Mouse (Mus musculus): ENCODE results near the gene Sectm1a. TPM values are rescaled to one million over a fixed set of nuclear protein-coding genes. Genes with fewer than 3 reads are reported as not detected.
A peak's percentile ranks its signal among the peaks of the same experiment; 100 is the strongest.

The Sectm1a gene
- polyA plus RNA-seq, 1 experiment: not detected

GRCm38 (mm10) chr11:121056536-121057236 is 24.3 kb downstream of the Sectm1a start:
- TF ChIP-seq FOSL1 (IDR thresholded peaks at IDR 0.05; ENCODE audit: insufficient read depth, low read length, poor library complexity, severe bottlenecking) (no peak), CTCF (IDR thresholded peaks at IDR 0.05; ENCODE audit: control insufficient read depth, insufficient read depth, insufficient read length) (no peak), USF1 (IDR thresholded peaks at IDR 0.05; ENCODE audit: low read depth) (no peak), MAX (IDR thresholded peaks at IDR 0.05) (no peak), CEBPB (IDR thresholded peaks at IDR 0.05; ENCODE audit: low read depth) (no peak), MYOD1 (IDR thresholded peaks at IDR 0.05; ENCODE audit: control insufficient read depth, insufficient read length, low read depth) (no peak), MYOG (IDR thresholded peaks at IDR 0.05; ENCODE audit: control insufficient read depth, extremely low read depth, insufficient read length) (no peak)
- Histone ChIP-seq H3ac (ENCODE audit: control insufficient read depth, insufficient read length, low read depth) (no peak overlapping the region), H3K36me3 (ENCODE audit: control insufficient read depth, insufficient read depth) (no peaks in the 10 kb centered on the region), H3K79me3 (ENCODE audit: low read depth) (no peaks in the 10 kb centered on the region), H3K27me3 (ENCODE audit: control insufficient read depth, insufficient read depth, insufficient read length) (peaks cover 9% of the 10 kb centered on the region), H3K79me2 (ENCODE audit: control insufficient read depth, insufficient read depth) (no peaks in the 10 kb centered on the region), H3K4me3 (ENCODE audit: insufficient read depth, poor library complexity, severe bottlenecking) (no peak overlapping the region)

- peak; percentile 61 for TF ChIP-seq CTCF (IDR thresholded peaks at IDR 0.05; ENCODE audit: control insufficient read depth, insufficient read depth, insufficient read length)
- no peak for TF ChIP-seq MYOD1 (IDR thresholded peaks at IDR 0.05; ENCODE audit: control insufficient read depth, insufficient read length, low read depth)
- no peaks in the 10 kb centered on the region for H3K79me3 ChIP-seq (ENCODE audit: low read depth)
- H3K79me2 ChIP-seq (ENCODE audit: control insufficient read depth, insufficient read depth): no peaks in the 10 kb centered on the region
- no peaks in the 10 kb centered on the region for H3K36me3 ChIP-seq (ENCODE audit: control insufficient read depth, insufficient read depth)
- H3K4me3 ChIP-seq (ENCODE audit: insufficient read depth, poor library complexity, severe bottlenecking): no peak overlapping the region
- H3ac ChIP-seq (ENCODE audit: control insufficient read depth, insufficient read length, low read depth): no peak overlapping the region
- H3K27me3 ChIP-seq (ENCODE audit: control insufficient read depth, insufficient read depth, insufficient read length): peaks cover 9% of the 10 kb centered on the region
Measured at GRCm38 (mm10) chr11:121053536-121053935, 27.5 kb downstream of the Sectm1a start.

- TF ChIP-seq MYOD1 (IDR thresholded peaks at IDR 0.05; ENCODE audit: control insufficient read depth, insufficient read length, low read depth): no peak
- no peak for TF ChIP-seq MAX (IDR thresholded peaks at IDR 0.05)
- no peak for TF ChIP-seq MYOG (IDR thresholded peaks at IDR 0.05; ENCODE audit: control insufficient read depth, extremely low read depth, insufficient read length)
- TF ChIP-seq CEBPB (IDR thresholded peaks at IDR 0.05; ENCODE audit: low read depth): no peak
- no peak for TF ChIP-seq USF1 (IDR thresholded peaks at IDR 0.05; ENCODE audit: low read depth)
- TF ChIP-seq FOSL1 (IDR thresholded peaks at IDR 0.05; ENCODE audit: insufficient read depth, low read length, poor library complexity, severe bottlenecking): no peak
- no peak for TF ChIP-seq CTCF (IDR thresholded peaks at IDR 0.05; ENCODE audit: control insufficient read depth, insufficient read depth, insufficient read length)
- Histone ChIP-seq H3ac (ENCODE audit: control insufficient read depth, insufficient read length, low read depth) (no peak overlapping the region), H3K79me2 (ENCODE audit: control insufficient read depth, insufficient read depth) (no peaks in the 10 kb centered on the region), H3K27me3 (ENCODE audit: control insufficient read depth, insufficient read depth, insufficient read length) (peaks cover 9% of the 10 kb centered on the region), H3K4me3 (ENCODE audit: insufficient read depth, poor library complexity, severe bottlenecking) (no peak overlapping the region), H3K36me3 (ENCODE audit: control insufficient read depth, insufficient read depth) (no peaks in the 10 kb centered on the region), H3K79me3 (ENCODE audit: low read depth) (no peaks in the 10 kb centered on the region)
Measured at GRCm38 (mm10) chr11:121052387-121052786, 28.6 kb downstream of the Sectm1a start.

GRCm38 (mm10) chr11:121051793-121052192 is 29.2 kb downstream of the Sectm1a start:
- Histone ChIP-seq H3K27me3 (ENCODE audit: control insufficient read depth, insufficient read depth, insufficient read length) (peaks cover 9% of the 10 kb centered on the region), H3K79me3 (ENCODE audit: low read depth) (no peaks in the 10 kb centered on the region), H3K79me2 (ENCODE audit: control insufficient read depth, insufficient read depth) (no peaks in the 10 kb centered on the region), H3K4me3 (ENCODE audit: insufficient read depth, poor library complexity, severe bottlenecking) (no peak overlapping the region), H3K36me3 (ENCODE audit: control insufficient read depth, insufficient read depth) (no peaks in the 10 kb centered on the region), H3ac (ENCODE audit: control insufficient read depth, insufficient read length, low read depth) (no peak overlapping the region)
- TF ChIP-seq USF1 (IDR thresholded peaks at IDR 0.05; ENCODE audit: low read depth) (no peak), MYOD1 (IDR thresholded peaks at IDR 0.05; ENCODE audit: control insufficient read depth, insufficient read length, low read depth) (no peak), FOSL1 (IDR thresholded peaks at IDR 0.05; ENCODE audit: insufficient read depth, low read length, poor library complexity, severe bottlenecking) (no peak), CEBPB (IDR thresholded peaks at IDR 0.05; ENCODE audit: low read depth) (no peak), MYOG (IDR thresholded peaks at IDR 0.05; ENCODE audit: control insufficient read depth, extremely low read depth, insufficient read length) (no peak), MAX (IDR thresholded peaks at IDR 0.05) (no peak), CTCF (IDR thresholded peaks at IDR 0.05; ENCODE audit: control insufficient read depth, insufficient read depth, insufficient read length) (no peak)

DNA sequence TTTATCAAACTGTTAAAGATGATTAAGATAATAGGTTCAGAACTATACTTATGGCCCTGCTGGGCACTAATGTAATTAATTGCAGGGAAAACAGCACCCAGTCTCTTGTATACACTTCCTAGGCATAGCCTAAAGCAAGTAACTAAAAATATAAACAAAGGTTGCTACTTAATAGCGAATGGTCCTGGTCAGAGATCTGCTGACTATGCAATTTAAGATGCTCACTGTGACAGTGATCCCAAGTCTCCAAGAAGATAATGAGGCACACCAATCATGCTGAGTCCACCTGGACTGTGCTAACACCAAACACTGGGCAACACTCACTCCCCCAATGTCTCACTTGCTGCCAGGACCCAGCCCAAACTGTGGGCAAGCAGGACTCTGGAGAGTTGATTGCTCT is 31.2 kb downstream of the Sectm1a start:
- no peak overlapping the region for H3ac ChIP-seq (ENCODE audit: control insufficient read depth, insufficient read length, low read depth)
- no peaks in the 10 kb centered on the region for H3K27me3 ChIP-seq (ENCODE audit: control insufficient read depth, insufficient read depth, insufficient read length)
- no peak overlapping the region for H3K4me3 ChIP-seq (ENCODE audit: insufficient read depth, poor library complexity, severe bottlenecking)
- no peaks in the 10 kb centered on the region for H3K79me3 ChIP-seq (ENCODE audit: low read depth)
- H3K79me2 ChIP-seq (ENCODE audit: control insufficient read depth, insufficient read depth): no peaks in the 10 kb centered on the region
- TF ChIP-seq USF1 (IDR thresholded peaks at IDR 0.05; ENCODE audit: low read depth) (no peak), MYOG (IDR thresholded peaks at IDR 0.05; ENCODE audit: control insufficient read depth, extremely low read depth, insufficient read length) (no peak), FOSL1 (IDR thresholded peaks at IDR 0.05; ENCODE audit: insufficient read depth, low read length, poor library complexity, severe bottlenecking) (no peak), CTCF (IDR thresholded peaks at IDR 0.05; ENCODE audit: control insufficient read depth, insufficient read depth, insufficient read length) (no peak), MYOD1 (IDR thresholded peaks at IDR 0.05; ENCODE audit: control insufficient read depth, insufficient read length, low read depth) (no peak), MAX (IDR thresholded peaks at IDR 0.05) (no peak), CEBPB (IDR thresholded peaks at IDR 0.05; ENCODE audit: low read depth) (no peak)
- no peaks in the 10 kb centered on the region for H3K36me3 ChIP-seq (ENCODE audit: control insufficient read depth, insufficient read depth)
